Mouse (Mus musculus) embryonic facial prominence, embryonic 15.5 days (tissue): ENCODE measurements around the gene Pcdh19. TPM values are rescaled to one million over a fixed set of nuclear protein-coding genes. Genes with fewer than 3 reads are reported as not detected.
"Not testable (repeated sequence)": the region's sequence is repeated elsewhere in the genome, so short reads cannot be mapped to it uniquely, and the experiment has no call there.

Experiments used
- ATAC-seq: fragments of 200-750 bp; cut with Nextera tagmentation; 2 replicates; pipeline ENCODE4 v1.8.0; 2017; ENCODE audit warnings: low read depth, moderate TSS enrichment; ENCODE audit not compliant: insufficient number of reproducible peaks, low FRiP score, low TSS enrichment
- H3K27ac ChIP-seq: fragments of 300-500 bp; sonication (generic); replicated peaks from 2 replicates; pipeline ENCODE4 v1.5.1; 2015; ENCODE audit warnings: mild to moderate bottlenecking, inconsistent platforms
- H3K27me3 ChIP-seq: fragments of 300-500 bp; sonication (generic); 2 replicates; pipeline ENCODE4 v1.6.1; 2015; ENCODE audit warnings: inconsistent platforms
- H3K36me3 ChIP-seq: fragments of 300-500 bp; sonication (generic); 2 replicates; pipeline ENCODE4 v1.6.1; 2015; ENCODE audit warnings: mild to moderate bottlenecking, inconsistent platforms
- H3K4me1 ChIP-seq: fragments of 300-500 bp; sonication (generic); 2 replicates; pipeline ENCODE4 v1.6.1; 2015; ENCODE audit warnings: inconsistent platforms
- H3K4me2 ChIP-seq: fragments of 300-500 bp; sonication (generic); replicated peaks from 2 replicates; pipeline ENCODE4 v1.6.1; 2015; ENCODE audit warnings: mild to moderate bottlenecking, inconsistent platforms
- H3K4me3 ChIP-seq: fragments of 300-500 bp; sonication (generic); replicated peaks from 2 replicates; pipeline ENCODE4 v1.5.1; 2015; ENCODE audit warnings: mild to moderate bottlenecking, inconsistent platforms
- H3K9ac ChIP-seq: fragments of 300-500 bp; sonication (generic); 2 replicates; pipeline ENCODE4 v1.6.1; 2015; ENCODE audit warnings: inconsistent platforms
- H3K9me3 ChIP-seq: fragments of 300-500 bp; sonication (generic); replicated peaks from 2 replicates; pipeline ENCODE4 v1.6.1; 2016; ENCODE audit warnings: inconsistent platforms
- WGBS: fragments of 180-500 bp; shearing (Covaris S2); methylation state at CpG from one replicate; pipeline ENCODE4 v1.1.7; 2015; 5-methylcytosine and 5-hydroxymethylcytosine counted together
- polyA plus RNA-seq: library from polyadenylated mRNA; unstranded; fragments of >200 nt; fragmentation: Nextera tagmentation; extraction: Ambion mirVana; gene quantifications from 2 replicates; pipeline ENCODE4 v1.2.1, GENCODE M21; 2015

The Pcdh19 gene
- 4.6 and 4.8 TPM in 2 replicates for polyA plus RNA-seq

DNA sequence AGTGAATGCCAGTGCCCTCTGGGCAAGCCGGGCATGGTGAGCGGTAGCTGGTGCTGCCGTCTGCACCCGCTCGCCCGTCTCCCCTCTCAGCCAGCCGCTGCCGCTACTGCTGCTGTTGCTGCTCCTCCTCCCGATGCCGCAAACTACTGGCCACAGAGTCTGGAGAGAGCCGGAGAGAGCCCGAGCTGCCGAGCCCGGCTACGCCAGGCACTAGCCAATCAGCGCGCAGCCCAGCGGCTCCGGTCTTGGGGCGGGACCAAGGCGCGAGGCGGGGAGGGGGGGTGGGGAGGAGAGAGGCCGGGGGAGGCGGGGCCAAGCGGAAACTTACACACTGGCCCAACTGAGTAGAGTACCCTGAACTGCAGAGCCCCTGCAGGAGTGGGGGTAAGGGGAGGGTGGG is at the start of gene Pcdh19:
Gene Pcdh19 (minus strand): TSS at position 148 of the 400 bp plus-strand sequence.
- H3K4me3 ChIP-seq: peak within 1 kb of the TSS; percentile 53
- 0 out of 2 replicates have a peak within 1 kb of the TSS, but pooled peaks have one; percentile 23 for H3K9ac ChIP-seq
- H3K4me2 ChIP-seq: peak within 1 kb of the TSS; percentile 80
- H3K9me3 ChIP-seq: no peaks in the 10 kb centered on the region
- no peaks in the 10 kb centered on the region for H3K36me3 ChIP-seq
- 26% methylated on average over 17 of the region's 26 CpGs for WGBS
- peaks cover 28% of the 10 kb centered on the region; the same call in 1 of the 2 replicates for H3K27me3 ChIP-seq
- H3K4me1 ChIP-seq: 0 out of 2 replicates have a peak, but pooled peaks cover 5% of the 10 kb centered on the region
- peak within 1 kb of the TSS; percentile 80 for H3K27ac ChIP-seq
- peak; percentile 89 for ATAC-seq

- ATAC-seq: no peak
- H3K27ac ChIP-seq: no peak overlapping the region
- H3K27me3 ChIP-seq: no peaks in the 10 kb centered on the region
- no peak overlapping the region for H3K9ac ChIP-seq
- H3K4me1 ChIP-seq: no peaks in the 10 kb centered on the region
- WGBS: 69% methylated on average over 2 of the region's 2 CpGs
- H3K4me2 ChIP-seq: no peak overlapping the region
- H3K4me3 ChIP-seq: no peak overlapping the region
- no peaks in the 10 kb centered on the region for H3K36me3 ChIP-seq
- no peaks in the 10 kb centered on the region for H3K9me3 ChIP-seq
Observed at GRCm38 (mm10) chrX:133735871-133736270, 47.1 kb upstream of the Pcdh19 start.

DNA sequence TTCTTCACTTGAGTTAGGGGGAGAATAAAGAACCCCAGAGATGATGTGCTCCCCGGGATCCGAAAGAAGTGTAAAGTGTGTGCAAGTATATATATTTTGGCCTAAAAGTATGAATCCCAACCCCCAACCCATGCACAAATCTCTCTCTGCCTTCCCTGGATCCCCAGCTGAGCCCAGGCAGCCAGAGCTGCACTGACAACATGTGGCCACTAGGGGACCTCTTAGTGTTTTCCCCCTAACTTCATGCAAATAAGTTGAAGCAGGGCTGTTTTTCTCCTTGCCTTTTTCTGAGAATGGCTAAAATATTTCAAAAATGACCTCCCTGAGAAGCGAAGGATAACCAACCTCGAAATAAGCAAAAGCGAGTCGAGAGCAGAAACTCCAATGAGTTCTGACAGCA is 46.2 kb upstream of the Pcdh19 start:
- 38% methylated on average over 6 of the region's 6 CpGs for WGBS
- H3K27ac ChIP-seq: no peak overlapping the region
- H3K9me3 ChIP-seq: no peaks in the 10 kb centered on the region
- H3K9ac ChIP-seq: no peak overlapping the region
- no peaks in the 10 kb centered on the region for H3K27me3 ChIP-seq
- H3K4me3 ChIP-seq: no peak overlapping the region
- H3K36me3 ChIP-seq: no peaks in the 10 kb centered on the region
- no peaks in the 10 kb centered on the region for H3K4me1 ChIP-seq
- no peak for ATAC-seq
- H3K4me2 ChIP-seq: no peak overlapping the region

DNA sequence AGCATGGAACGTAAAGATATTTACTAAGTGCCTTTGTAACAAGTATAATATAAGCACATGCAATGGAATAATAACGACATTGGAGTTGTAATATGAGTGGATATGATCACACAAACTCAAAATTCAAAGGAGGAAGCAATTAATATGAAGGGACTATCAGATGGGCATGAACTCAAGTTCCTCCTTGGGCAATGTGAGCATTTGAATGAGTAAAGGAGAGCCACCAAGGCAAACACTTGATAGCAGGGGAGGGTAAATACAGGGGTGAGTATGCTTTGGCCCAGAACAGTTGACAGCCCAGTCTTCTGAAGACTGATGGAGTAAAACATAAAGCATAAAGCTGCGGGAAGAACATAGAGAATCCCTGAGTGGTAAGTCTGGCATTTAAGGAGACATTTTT is 32.7 kb upstream of the Pcdh19 start:
- WGBS: 86% methylated on average over 3 of the region's 3 CpGs
- no peak for ATAC-seq
- Histone ChIP-seq H3K9ac (no peak overlapping the region), H3K4me1 (no peaks in the 10 kb centered on the region), H3K27me3 (no peaks in the 10 kb centered on the region), H3K4me2 (no peak overlapping the region), H3K36me3 (no peaks in the 10 kb centered on the region), H3K9me3 (no peaks in the 10 kb centered on the region), H3K27ac (no peak overlapping the region), H3K4me3 (no peak overlapping the region)

DNA sequence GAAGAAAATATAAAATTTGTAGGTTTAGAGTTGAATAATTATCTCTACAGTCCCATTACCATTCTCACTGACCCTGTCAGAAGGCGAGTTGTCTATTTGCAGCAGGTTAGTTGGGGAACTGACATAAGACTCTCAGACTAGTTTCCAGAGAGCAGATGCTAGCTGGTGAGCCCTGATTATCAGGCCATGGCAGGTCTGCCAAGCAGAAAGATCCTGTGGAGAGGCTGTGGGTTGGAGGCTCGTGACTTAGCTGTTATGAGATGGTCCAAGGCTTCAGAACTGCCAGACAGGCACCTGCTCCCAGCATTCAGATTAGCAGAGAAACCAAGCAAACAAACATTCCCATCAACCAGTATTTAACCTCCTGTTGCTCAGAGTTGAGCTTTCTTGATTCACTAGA is 21.8 kb upstream of the Pcdh19 start:
- Histone ChIP-seq H3K4me2 (no peak overlapping the region), H3K36me3 (no peaks in the 10 kb centered on the region), H3K9me3 (no peaks in the 10 kb centered on the region), H3K27ac (no peak overlapping the region), H3K4me3 (no peak overlapping the region), H3K27me3 (no peaks in the 10 kb centered on the region; the same call in 1 of the 2 replicates), H3K4me1 (no peaks in the 10 kb centered on the region), H3K9ac (no peak overlapping the region)
- WGBS: 57% methylated on average over 2 of the region's 2 CpGs
- no peak for ATAC-seq

DNA sequence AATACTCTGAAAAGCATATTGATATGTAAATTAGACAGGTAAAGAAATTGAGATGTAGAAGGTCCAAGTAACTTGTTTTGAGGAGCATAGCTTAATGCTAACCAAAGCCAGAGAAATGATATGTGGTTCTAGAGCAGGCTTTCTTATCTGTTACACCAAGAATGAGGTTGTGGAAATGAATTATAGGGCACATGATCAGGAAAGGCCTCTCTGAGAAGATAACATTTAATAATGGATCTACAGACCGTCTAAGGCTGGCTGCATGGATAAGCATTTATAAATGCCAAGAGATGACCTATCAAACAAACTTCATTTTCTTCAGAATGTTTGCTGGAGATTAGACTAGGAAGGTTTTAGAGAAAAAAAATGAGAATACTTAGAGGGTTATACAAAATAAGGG is 14.1 kb upstream of the Pcdh19 start:
- ATAC-seq: no peak
- Histone ChIP-seq H3K4me3 (no peak overlapping the region), H3K9me3 (no peaks in the 10 kb centered on the region), H3K27me3 (no peaks in the 10 kb centered on the region), H3K4me2 (no peak overlapping the region), H3K9ac (no peak overlapping the region), H3K27ac (no peak overlapping the region), H3K4me1 (no peaks in the 10 kb centered on the region), H3K36me3 (no peaks in the 10 kb centered on the region)
- WGBS: 88% methylated on average over 1 of the region's 1 CpGs

DNA sequence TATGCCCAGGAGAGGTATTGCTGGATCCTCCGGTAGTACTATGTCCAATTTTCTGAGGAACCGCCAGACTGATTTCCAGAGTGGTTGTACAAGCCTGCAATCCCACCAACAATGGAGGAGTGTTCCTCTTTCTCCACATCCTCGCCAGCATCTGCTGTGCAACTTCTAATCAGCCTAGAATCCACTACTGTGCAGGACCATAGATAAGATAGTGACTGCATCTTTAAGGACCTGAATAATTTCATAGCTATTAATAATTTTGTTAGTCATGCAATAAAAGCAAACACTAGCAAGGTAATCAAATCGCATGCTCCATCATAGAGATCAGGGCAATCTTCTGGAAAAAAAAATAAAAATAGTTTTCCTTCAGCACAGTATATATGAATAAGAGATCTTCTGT is 9.1 kb upstream of the Pcdh19 start:
- H3K9ac ChIP-seq, H3K27me3 ChIP-seq, H3K4me1 ChIP-seq, H3K27ac ChIP-seq, H3K4me3 ChIP-seq, H3K36me3 ChIP-seq, ATAC-seq, H3K4me2 ChIP-seq, H3K9me3 ChIP-seq: not testable (repeated sequence)
- 77% methylated on average over 2 of the region's 4 CpGs for WGBS

GRCm38 (mm10) chrX:133696461-133696860 is 7.7 kb upstream of the Pcdh19 start:
- Histone ChIP-seq H3K4me1 (no peaks in the 10 kb centered on the region), H3K9ac (no peak overlapping the region), H3K27ac (no peak overlapping the region), H3K9me3 (no peaks in the 10 kb centered on the region), H3K4me2 (no peak overlapping the region), H3K4me3 (no peak overlapping the region), H3K27me3 (no peaks in the 10 kb centered on the region), H3K36me3 (no peaks in the 10 kb centered on the region)
- 30% methylated on average over 4 of the region's 4 CpGs for WGBS
- ATAC-seq: no peak

GRCm38 (mm10) chrX:133693037-133693760 is 4.4 kb upstream of the Pcdh19 start:
- no peaks in the 10 kb centered on the region for H3K36me3 ChIP-seq
- H3K9me3 ChIP-seq: no peaks in the 10 kb centered on the region
- H3K27me3 ChIP-seq: peaks cover 9% of the 10 kb centered on the region; the same call in 1 of the 2 replicates
- H3K4me1 ChIP-seq: no peaks in the 10 kb centered on the region
- WGBS: 54% methylated on average over 5 of the region's 5 CpGs
- no peak overlapping the region for H3K27ac ChIP-seq
- no peak overlapping the region for H3K4me3 ChIP-seq
- no peak for ATAC-seq
- no peak overlapping the region for H3K4me2 ChIP-seq
- H3K9ac ChIP-seq: no peak overlapping the region

GRCm38 (mm10) chrX:133692392-133692790 is 3.6 kb upstream of the Pcdh19 start:
- 45% methylated on average over 2 of the region's 2 CpGs for WGBS
- Histone ChIP-seq H3K27ac (no peak overlapping the region), H3K27me3 (peaks cover 9% of the 10 kb centered on the region; the same call in 1 of the 2 replicates), H3K9ac (no peak overlapping the region), H3K4me3 (no peak overlapping the region), H3K4me2 (no peak overlapping the region), H3K9me3 (no peaks in the 10 kb centered on the region), H3K4me1 (no peaks in the 10 kb centered on the region), H3K36me3 (no peaks in the 10 kb centered on the region)
- ATAC-seq: no peak

DNA sequence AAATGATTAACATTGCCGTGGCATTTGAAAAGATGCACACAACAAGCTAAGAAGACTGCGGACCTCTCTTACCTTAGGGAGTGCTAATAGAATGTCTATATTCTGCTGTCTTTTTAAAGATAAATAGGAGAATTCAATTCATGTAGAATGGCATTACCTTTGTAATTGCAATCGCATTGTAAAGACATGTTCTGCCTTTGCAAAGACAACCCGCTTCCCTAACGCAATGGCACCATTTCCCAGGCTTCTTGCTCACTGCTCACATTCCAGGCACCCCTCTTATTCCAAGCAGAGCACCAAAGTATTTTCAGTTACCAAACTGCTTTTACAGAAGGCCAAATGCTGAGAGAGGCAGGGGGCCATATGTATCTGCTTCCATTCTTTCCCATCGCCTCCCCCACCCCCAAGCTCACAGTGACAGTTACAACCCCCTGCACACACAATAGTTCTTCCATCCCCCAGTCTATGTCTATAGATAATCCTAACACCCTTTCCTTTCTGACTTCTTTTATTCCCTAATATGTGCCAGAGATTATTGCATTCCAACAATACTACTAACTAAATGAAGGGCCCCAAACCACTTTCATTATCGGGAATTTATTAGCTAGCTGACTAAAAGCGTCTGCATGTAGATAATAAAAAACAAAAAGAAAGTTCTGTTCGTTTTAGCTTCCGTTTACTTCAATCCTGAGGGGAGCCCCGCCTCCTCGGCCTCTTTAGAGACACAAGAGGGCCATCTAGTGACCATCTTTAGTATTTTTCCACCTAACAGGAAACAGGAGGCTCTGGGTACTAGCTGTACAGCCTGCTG is 3.0 kb upstream of the Pcdh19 start:
- Histone ChIP-seq H3K9me3 (no peaks in the 10 kb centered on the region), H3K27me3 (peaks cover 14% of the 10 kb centered on the region; the same call in 1 of the 2 replicates), H3K36me3 (no peaks in the 10 kb centered on the region), H3K4me3 (peak overlapping the region; percentile 53), H3K9ac (no peak overlapping the region), H3K27ac (no peak overlapping the region), H3K4me1 (no peaks in the 10 kb centered on the region), H3K4me2 (peak overlapping the region; percentile 80)
- no peak for ATAC-seq
- WGBS: 12% methylated on average over 12 of the region's 12 CpGs
